Mouse (Mus musculus) CH12.LX (cell line): ENCODE results near the gene Rfx2. TPM values are rescaled to one million over a fixed set of nuclear protein-coding genes. Genes with fewer than 3 reads are reported as not detected.

Source experiments
- DNase-seq: peaks from one replicate; pipeline ENCODE4 v3.0.0-alpha.2; 2013; ENCODE audit errors: extremely low read depth
- H3K27ac ChIP-seq: 2 replicates; pipeline ENCODE4 v1.5.1; 2012; ENCODE audit warnings: low read depth, mild to moderate bottlenecking, control low read depth, moderate library complexity; ENCODE audit not compliant: insufficient read depth
- H3K27me3 ChIP-seq: replicated peaks from 2 replicates; pipeline ENCODE3; 2012; ENCODE audit warnings: inconsistent platforms
- H3K36me3 ChIP-seq, 2 experiments: replicated peaks in 1 of 2; 2 replicates each; pipeline versions ENCODE3 to v1.6.1; 2012; ENCODE audit warnings: inconsistent platforms in 1 of 2, low read length in 1 of 2, mild to moderate bottlenecking in 1 of 2, mixed read lengths in 1 of 2, moderate library complexity in 1 of 2; ENCODE audit not compliant: control insufficient read depth in 1 of 2, insufficient read depth in 1 of 2
- H3K4me1 ChIP-seq, 2 experiments: 2 replicates each; pipeline ENCODE4 v1.6.1; 2012; ENCODE audit warnings: inconsistent platforms in 1 of 2, moderate library complexity in 1 of 2; ENCODE audit not compliant: insufficient read depth in 2 of 2, control insufficient read depth in 1 of 2
- H3K4me2 ChIP-seq: 2 replicates; pipeline ENCODE4 v1.6.1; 2012; ENCODE audit warnings: low read depth, mild to moderate bottlenecking, control low read depth; ENCODE audit not compliant: poor library complexity, insufficient read depth, severe bottlenecking
- H3K4me3 ChIP-seq, 3 experiments: fragments of 150-350 bp in 1 of 3; sonication (generic) in 1 of 3; replicated peaks in 1 of 3; 2 replicates each; pipeline versions ENCODE3 to v1.5.1; 2011 to 2012; ENCODE audit warnings: low read depth in 2 of 3, low read length in 2 of 3, mild to moderate bottlenecking in 2 of 3, moderate library complexity in 2 of 3, control low read depth in 1 of 3, improper control_type of control experiment in 1 of 3, inconsistent platforms in 1 of 3, mixed read lengths in 1 of 3; ENCODE audit not compliant: poor library complexity in 1 of 3
- H3K79me2 ChIP-seq: replicated peaks from 2 replicates; pipeline ENCODE4 v1.6.1; 2012; ENCODE audit warnings: mild to moderate bottlenecking, moderate library complexity; ENCODE audit not compliant: control insufficient read depth, poor library complexity, insufficient read depth, severe bottlenecking; ENCODE audit errors: extremely low read depth
- H3K9ac ChIP-seq: 2 replicates; pipeline ENCODE4 v1.6.1; 2012; ENCODE audit warnings: low read depth, mild to moderate bottlenecking, control low read depth, moderate library complexity; ENCODE audit not compliant: insufficient read depth
- H3K9me3 ChIP-seq: replicated peaks from 2 replicates; pipeline ENCODE3; 2012; ENCODE audit warnings: low read length, inconsistent platforms, mixed read lengths
- BHLHE40 ChIP-seq: IDR thresholded peaks from 2 replicates; pipeline ENCODE4 v1.6.1; 2011; ENCODE audit warnings: mild to moderate bottlenecking, low read depth, low read length, improper control_type of control experiment
- CHD2 ChIP-seq: IDR thresholded peaks from 2 replicates; pipeline ENCODE4 v1.6.1; 2011; ENCODE audit warnings: low read length, improper control_type of control experiment
- CTCF ChIP-seq, 2 experiments: IDR thresholded peaks in 1 of 2; conservative IDR thresholded peaks in 1 of 2; 2 replicates each; pipeline ENCODE4 v1.5.1; 2011 to 2012; ENCODE audit warnings: low read depth in 2 of 2, low read length in 2 of 2, improper control_type of control experiment in 1 of 2, inconsistent platforms in 1 of 2, mild to moderate bottlenecking in 1 of 2, moderate library complexity in 1 of 2
- E2F4 ChIP-seq: IDR thresholded peaks from 2 replicates; pipeline ENCODE4 v1.6.1; 2011; ENCODE audit warnings: low read depth, low read length, improper control_type of control experiment; ENCODE audit not compliant: insufficient replicate concordance
- ELF1 ChIP-seq: IDR thresholded peaks from 2 replicates; pipeline ENCODE4 v1.6.1; 2014; ENCODE audit warnings: low read depth, mild to moderate bottlenecking, inconsistent platforms, low read length, improper control_type of control experiment
- ETS1 ChIP-seq: conservative IDR thresholded peaks from 2 replicates; pipeline ENCODE4 v1.6.1; 2012; ENCODE audit warnings: low read depth, mild to moderate bottlenecking, inconsistent platforms, low read length, improper control_type of control experiment, moderate library complexity
- GABPA ChIP-seq: IDR thresholded peaks from 2 replicates; pipeline ENCODE4 v1.6.1; 2012; ENCODE audit warnings: low read depth, low read length, improper control_type of control experiment, inconsistent platforms; ENCODE audit not compliant: insufficient replicate concordance
- HCFC1 ChIP-seq: IDR thresholded peaks from 2 replicates; pipeline ENCODE4 v1.6.1; 2012; ENCODE audit warnings: low read depth, mild to moderate bottlenecking, inconsistent platforms, low read length, improper control_type of control experiment
- IRF4 ChIP-seq: IDR thresholded peaks from 2 replicates; pipeline ENCODE4 v1.6.1; 2014; ENCODE audit warnings: low read depth, mild to moderate bottlenecking, inconsistent platforms, low read length, improper control_type of control experiment
- JUN ChIP-seq: IDR thresholded peaks from 2 replicates; pipeline ENCODE4 v1.6.1; 2011; ENCODE audit warnings: low read depth, mild to moderate bottlenecking, low read length, improper control_type of control experiment, moderate library complexity; ENCODE audit not compliant: insufficient read depth
- JUND ChIP-seq: conservative IDR thresholded peaks from 2 replicates; pipeline ENCODE4 v1.6.1; 2011; ENCODE audit warnings: low read depth, low read length, improper control_type of control experiment
- MAX ChIP-seq: IDR thresholded peaks from 2 replicates; pipeline ENCODE4 v1.6.1; 2011; ENCODE audit warnings: low read length, improper control_type of control experiment
- MEF2A ChIP-seq: IDR thresholded peaks from 2 replicates; pipeline ENCODE4 v1.6.1; 2014; ENCODE audit warnings: low read depth, mild to moderate bottlenecking, inconsistent platforms, low read length, improper control_type of control experiment, borderline replicate concordance
- MXI1 ChIP-seq: IDR thresholded peaks from 2 replicates; pipeline ENCODE4 v1.6.1; 2011; ENCODE audit warnings: mild to moderate bottlenecking, low read depth, low read length, improper control_type of control experiment
- POLR2AphosphoS2 ChIP-seq: IDR thresholded peaks from 2 replicates; pipeline ENCODE4 v1.6.1; 2011; ENCODE audit warnings: low read depth, low read length, improper control_type of control experiment
- SMC3 ChIP-seq: IDR thresholded peaks from 2 replicates; pipeline ENCODE4 v1.6.1; 2011; ENCODE audit warnings: low read depth, low read length, improper control_type of control experiment
- TBP ChIP-seq: conservative IDR thresholded peaks from 2 replicates; pipeline ENCODE4 v1.6.1; 2011; ENCODE audit warnings: low read depth, low read length, improper control_type of control experiment
- TCF12 ChIP-seq: IDR thresholded peaks from 2 replicates; pipeline ENCODE4 v1.6.1; 2014; ENCODE audit warnings: low read depth, mild to moderate bottlenecking, inconsistent platforms, low read length, improper control_type of control experiment
- UBTF ChIP-seq: IDR thresholded peaks from 2 replicates; pipeline ENCODE4 v1.6.1; 2012; ENCODE audit warnings: low read depth, mild to moderate bottlenecking, inconsistent platforms, low read length, improper control_type of control experiment, moderate library complexity
- ZC3H11A ChIP-seq: IDR thresholded peaks from 2 replicates; pipeline ENCODE4 v1.6.1; 2012; ENCODE audit warnings: low read depth, mild to moderate bottlenecking, inconsistent platforms, low read length, improper control_type of control experiment
- ZMIZ1 ChIP-seq: IDR thresholded peaks from 2 replicates; pipeline ENCODE4 v1.6.1; 2012; ENCODE audit warnings: low read depth, mild to moderate bottlenecking, inconsistent platforms, low read length, improper control_type of control experiment
- dilution Hi-C: fragments of 300-500 bp; cut with MboI; formaldehyde crosslinking; loops from 2 replicates; pipeline ENCODE4 v1.14.3; 2020; ENCODE audit warnings: low sequenced_read_pairs; ENCODE audit not compliant: extremely low pct_unique_long_range_greater_than_20kb, extremely low pct_ligation_motif_present
- in situ Hi-C: fragments of 300-500 bp; cut with MboI; formaldehyde crosslinking; loops from 3 replicates; pipeline ENCODE4 v1.14.3; 2019; ENCODE audit warnings: low sequenced_read_pairs, low pct_ligation_motif_present, low pct_unique_long_range_greater_than_20kb, mixed read lengths
- polyA plus RNA-seq: library from polyadenylated mRNA; unstranded; fragments of >175 nt; gene quantifications from 2 replicates; pipeline ENCODE4 v1.2.1, GENCODE M21; 2012; ENCODE audit warnings: low read depth; ENCODE audit not compliant: insufficient read length
- total RNA-seq, 2 experiments: library from RNA; depleted of rRNA; stranded (reverse); fragments of 300-350 nt in 1 of 2; fragments of >200 nt in 1 of 2; gene quantifications; 2 replicates each; pipeline ENCODE4 v1.2.3; 2012 to 2014

The Rfx2 gene
- total and polyA plus RNA-seq, 3 experiments, result 0.16 to 1.1 (median 0.34) TPM

GRCm38 (mm10) chr17:56756703-56757399 is 74.0 kb downstream of the Rfx2 start:
- Histone ChIP-seq H3K4me1 (peaks cover 3 to 23% of the 10 kb centered on the region in 2 experiments; a peak in 3 of 4 replicates), H3K9ac (no peak overlapping the region)
- dilution Hi-C loops, result no loop called here
- TF ChIP-seq E2F4 (no peak), CTCF (conservative IDR thresholded peaks at IDR 0.05 in 1 of 2, IDR thresholded peaks at IDR 0.05 in 1 of 2; ENCODE audit: low read depth in 2 of 2, low read length in 2 of 2) (peak in 1 of 2 experiments; percentile 37; a peak in 2 of 4 replicates)
- TF ChIP-seq, all 38 proteins: peak for 1
- H3K4me2 ChIP-seq, result 0 out of 2 replicates have a peak overlapping the region, but pooled peaks have one; percentile 30
- no peak for DNase-seq
- in situ Hi-C loops, result no loop called here
- no peak overlapping the region for H3K4me3 ChIP-seq
- H3K27me3 ChIP-seq, result peaks cover 72% of the 10 kb centered on the region
- H3K9me3 ChIP-seq, result peaks cover 7% of the 10 kb centered on the region
- no peaks in the 10 kb centered on the region for H3K36me3 ChIP-seq
- no peaks in the 10 kb centered on the region for H3K79me2 ChIP-seq
- H3K27ac ChIP-seq, result no peak overlapping the region

GRCm38 (mm10) chr17:56754271-56755185 is 76.3 kb downstream of the Rfx2 start:
- DNase-seq, result no peak
- H3K4me1 ChIP-seq, result peaks cover 3 to 14% of the 10 kb centered on the region in 2 experiments; a peak in 3 of 4 replicates
- dilution Hi-C loops, result no loop called here
- TF ChIP-seq ZC3H11A, result no peak
- TF ChIP-seq JUN, result no peak
- TF ChIP-seq POLR2AphosphoS2, result no peak
- no peak for TF ChIP-seq TBP
- no peak for TF ChIP-seq MAX
- no peak for TF ChIP-seq ZMIZ1
- no peak for TF ChIP-seq GABPA
- in situ Hi-C loops, result no loop called here
- H3K36me3 ChIP-seq, result no peaks in the 10 kb centered on the region
- no peak overlapping the region for H3K27ac ChIP-seq
- H3K9me3 ChIP-seq, result peaks cover 24% of the 10 kb centered on the region
- no peak overlapping the region for H3K4me3 ChIP-seq
- no peak overlapping the region for H3K9ac ChIP-seq
- peaks cover 61% of the 10 kb centered on the region for H3K27me3 ChIP-seq
- no peak overlapping the region for H3K4me2 ChIP-seq
- no peaks in the 10 kb centered on the region for H3K79me2 ChIP-seq

GRCm38 (mm10) chr17:56753452-56753851 is 77.4 kb downstream of the Rfx2 start:
- no peak overlapping the region for H3K27ac ChIP-seq
- H3K9ac ChIP-seq, result no peak overlapping the region
- in situ Hi-C loops, result no loop called here
- H3K9me3 ChIP-seq, result peaks cover 26% of the 10 kb centered on the region
- peaks cover 3 to 14% of the 10 kb centered on the region in 2 experiments; a peak in 3 of 4 replicates for H3K4me1 ChIP-seq
- H3K36me3 ChIP-seq, result no peaks in the 10 kb centered on the region
- no peak overlapping the region for H3K4me3 ChIP-seq
- dilution Hi-C loops, result no loop called here
- no peak overlapping the region for H3K4me2 ChIP-seq
- DNase-seq, result no peak
- H3K79me2 ChIP-seq, result no peaks in the 10 kb centered on the region
- peaks cover 59% of the 10 kb centered on the region for H3K27me3 ChIP-seq
- TF ChIP-seq CHD2, result no peak
- TF ChIP-seq ZC3H11A, result no peak
- no peak for TF ChIP-seq JUND
- TF ChIP-seq MXI1, result no peak
- TF ChIP-seq GABPA, result no peak
- no peak for TF ChIP-seq SMC3
- no peak for TF ChIP-seq POLR2AphosphoS2
- TF ChIP-seq JUN, result no peak
- TF ChIP-seq E2F4, result no peak
- TF ChIP-seq MAX, result no peak
- no peak for TF ChIP-seq MEF2A
- TF ChIP-seq ETS1, result no peak
- no peak for TF ChIP-seq HCFC1
- TF ChIP-seq ELF1, result no peak
- TF ChIP-seq ZMIZ1, result no peak
- no peak for TF ChIP-seq IRF4
- no peak for TF ChIP-seq UBTF
- TF ChIP-seq BHLHE40, result no peak
- no peak for TF ChIP-seq TCF12
